Mouse (Mus musculus) heart, embryonic 13.5 days (tissue): ENCODE results near the gene Tlr5. TPM values are rescaled to one million over a fixed set of nuclear protein-coding genes. Genes with fewer than 3 reads are reported as not detected.

Experiments
- ATAC-seq: fragments of 200-750 bp; cut with Nextera tagmentation; 2 replicates; pipeline ENCODE4 v1.8.0; 2017; ENCODE audit warnings: moderate TSS enrichment; ENCODE audit not compliant: insufficient number of reproducible peaks, low FRiP score, low TSS enrichment; ENCODE audit errors: extremely low read depth
- H3K27ac ChIP-seq: fragments of 300-500 bp; sonication (generic); replicated peaks from 2 replicates; pipeline ENCODE4 v1.5.1; 2015; ENCODE audit warnings: moderate library complexity, mild to moderate bottlenecking, inconsistent platforms
- H3K27me3 ChIP-seq: fragments of 300-500 bp; sonication (generic); replicated peaks from 2 replicates; pipeline ENCODE4 v1.6.1; 2015; ENCODE audit warnings: mild to moderate bottlenecking, inconsistent platforms
- H3K36me3 ChIP-seq: fragments of 300-500 bp; sonication (generic); 2 replicates; pipeline ENCODE4 v1.6.1; 2015; ENCODE audit warnings: mild to moderate bottlenecking, inconsistent platforms
- H3K4me1 ChIP-seq: fragments of 300-500 bp; sonication (generic); 2 replicates; pipeline ENCODE4 v1.6.1; 2015; ENCODE audit warnings: inconsistent platforms
- H3K4me2 ChIP-seq: fragments of 300-500 bp; sonication (generic); 2 replicates; pipeline ENCODE4 v1.6.1; 2015; ENCODE audit warnings: inconsistent platforms, mild to moderate bottlenecking, moderate library complexity
- H3K4me3 ChIP-seq: fragments of 300-500 bp; sonication (generic); 2 replicates; pipeline ENCODE4 v1.5.1; 2015; ENCODE audit warnings: moderate library complexity, mild to moderate bottlenecking, inconsistent platforms
- H3K9ac ChIP-seq: fragments of 300-500 bp; sonication (generic); 2 replicates; pipeline ENCODE4 v1.6.1; 2015; ENCODE audit warnings: inconsistent platforms, mild to moderate bottlenecking, moderate library complexity
- H3K9me3 ChIP-seq: fragments of 300-500 bp; sonication (generic); 2 replicates; pipeline ENCODE4 v1.6.1; 2016; ENCODE audit warnings: inconsistent platforms
- WGBS: fragments of 180-500 bp; shearing (Covaris S2); methylation state at CpG from one replicate; pipeline ENCODE4 v1.1.7; 2015; ENCODE audit warnings: mixed read lengths; 5-methylcytosine and 5-hydroxymethylcytosine counted together
- polyA plus RNA-seq: library from polyadenylated mRNA; unstranded; fragments of >200 nt; fragmentation: Nextera tagmentation; extraction: Ambion mirVana; gene quantifications from 2 replicates; pipeline ENCODE4 v1.2.1, GENCODE M21; 2015

The Tlr5 gene
- polyA plus RNA-seq, 1 experiment from 2014 or later, result 3.1 TPM

GRCm38 (mm10) chr1:182968732-182969131 is 14.1 kb downstream of the Tlr5 start:
- no peak overlapping the region for H3K4me3 ChIP-seq
- no peak overlapping the region for H3K9ac ChIP-seq
- no peak overlapping the region for H3K4me2 ChIP-seq
- no peak for ATAC-seq
- no peaks in the 10 kb centered on the region for H3K27me3 ChIP-seq
- no peak overlapping the region for H3K27ac ChIP-seq
- peaks cover 24% of the 10 kb centered on the region for H3K36me3 ChIP-seq
- no peaks in the 10 kb centered on the region for H3K9me3 ChIP-seq
- whole genome bisulfite sequencing, result 71% methylated on average over 9 of the region's 9 CpGs
- no peaks in the 10 kb centered on the region for H3K4me1 ChIP-seq

GRCm38 (mm10) chr1:182972240-182972639 is 17.7 kb downstream of the Tlr5 start:
- 82% methylated on average over 6 of the region's 6 CpGs for WGBS
- Histone ChIP-seq H3K36me3 (peaks cover 52% of the 10 kb centered on the region), H3K9ac (no peak overlapping the region), H3K4me1 (no peaks in the 10 kb centered on the region), H3K27me3 (no peaks in the 10 kb centered on the region), H3K9me3 (no peaks in the 10 kb centered on the region), H3K4me3 (no peak overlapping the region), H3K27ac (no peak overlapping the region), H3K4me2 (no peak overlapping the region)
- ATAC-seq, result no peak

- Histone ChIP-seq H3K27me3 (no peaks in the 10 kb centered on the region), H3K4me3 (no peak overlapping the region), H3K36me3 (peaks cover 45% of the 10 kb centered on the region), H3K4me2 (no peak overlapping the region), H3K27ac (no peak overlapping the region), H3K9me3 (no peaks in the 10 kb centered on the region), H3K9ac (no peak overlapping the region), H3K4me1 (no peaks in the 10 kb centered on the region)
- ATAC-seq, result no peak
- WGBS, result 71% methylated on average over 14 of the region's 14 CpGs
These were observed 20.2 kb downstream of the Tlr5 start for GRCm38 (mm10) chr1:182974826-182975225.

- Histone ChIP-seq H3K27me3 (no peaks in the 10 kb centered on the region), H3K27ac (no peak overlapping the region), H3K4me3 (no peak overlapping the region), H3K9me3 (no peaks in the 10 kb centered on the region), H3K36me3 (peaks cover 8% of the 10 kb centered on the region), H3K4me1 (peaks cover 24% of the 10 kb centered on the region), H3K4me2 (no peak overlapping the region), H3K9ac (no peak overlapping the region)
- no peak for ATAC-seq
- 54% methylated on average over 6 of the region's 6 CpGs for WGBS
These were observed 26.1 kb downstream of the Tlr5 start for GRCm38 (mm10) chr1:182980702-182981101.

- H3K9ac ChIP-seq, result peak overlapping the region; percentile 75
- H3K9me3 ChIP-seq, result no peaks in the 10 kb centered on the region
- peak; percentile 84 for ATAC-seq
- no peaks in the 10 kb centered on the region for H3K27me3 ChIP-seq
- peaks cover 33% of the 10 kb centered on the region for H3K4me1 ChIP-seq
- no peaks in the 10 kb centered on the region for H3K36me3 ChIP-seq
- H3K4me3 ChIP-seq, result peak overlapping the region; percentile 39
- H3K4me2 ChIP-seq, result peak overlapping the region; percentile 69
- under 1% methylated on average over 13 of the region's 15 CpGs for WGBS
- H3K27ac ChIP-seq, result peak overlapping the region; percentile 85
These were observed 28.4 kb downstream of the Tlr5 start for GRCm38 (mm10) chr1:182982995-182983394.

- H3K9ac ChIP-seq, result peak overlapping the region; percentile 75
- WGBS, result 40% methylated on average over 14 of the region's 14 CpGs
- no peaks in the 10 kb centered on the region for H3K36me3 ChIP-seq
- peak overlapping the region; percentile 69 for H3K4me2 ChIP-seq
- peaks cover 33% of the 10 kb centered on the region for H3K4me1 ChIP-seq
- H3K9me3 ChIP-seq, result no peaks in the 10 kb centered on the region
- H3K27me3 ChIP-seq, result no peaks in the 10 kb centered on the region
- peak overlapping the region; percentile 39 for H3K4me3 ChIP-seq
- ATAC-seq, result no peak
- peak overlapping the region; percentile 85 for H3K27ac ChIP-seq
These were observed 29.0 kb downstream of the Tlr5 start for GRCm38 (mm10) chr1:182983496-182984127.

GRCm38 (mm10) chr1:182986243-182986642 is 31.7 kb downstream of the Tlr5 start:
- H3K27ac ChIP-seq, result peak overlapping the region; percentile 72
- ATAC-seq, result no peak
- no peaks in the 10 kb centered on the region for H3K27me3 ChIP-seq
- H3K4me3 ChIP-seq, result no peak overlapping the region
- H3K36me3 ChIP-seq, result no peaks in the 10 kb centered on the region
- 0 out of 2 replicates have a peak overlapping the region, but pooled peaks have one; percentile 0 for H3K9ac ChIP-seq
- no peaks in the 10 kb centered on the region for H3K9me3 ChIP-seq
- 0 out of 2 replicates have a peak overlapping the region, but pooled peaks have one; percentile 1 for H3K4me2 ChIP-seq
- 31% methylated on average over 13 of the region's 13 CpGs for WGBS
- H3K4me1 ChIP-seq, result peaks cover 29% of the 10 kb centered on the region

- 0 out of 2 replicates have a peak overlapping the region, but pooled peaks have one; percentile 0 for H3K9ac ChIP-seq
- 0 out of 2 replicates have a peak overlapping the region, but pooled peaks have one; percentile 1 for H3K4me2 ChIP-seq
- no peak for ATAC-seq
- no peaks in the 10 kb centered on the region for H3K36me3 ChIP-seq
- H3K27me3 ChIP-seq, result no peaks in the 10 kb centered on the region
- no peak overlapping the region for H3K4me3 ChIP-seq
- H3K4me1 ChIP-seq, result peaks cover 27% of the 10 kb centered on the region
- no peaks in the 10 kb centered on the region for H3K9me3 ChIP-seq
- peak overlapping the region; percentile 72 for H3K27ac ChIP-seq
- 71% methylated on average over 11 of the region's 11 CpGs for WGBS
These were observed 32.2 kb downstream of the Tlr5 start for GRCm38 (mm10) chr1:182986750-182987149.

GRCm38 (mm10) chr1:182987801-182988200 is 33.2 kb downstream of the Tlr5 start:
- Histone ChIP-seq H3K4me2 (no peak overlapping the region), H3K36me3 (no peaks in the 10 kb centered on the region), H3K27me3 (no peaks in the 10 kb centered on the region), H3K4me1 (peaks cover 23% of the 10 kb centered on the region), H3K27ac (no peak overlapping the region), H3K4me3 (no peak overlapping the region), H3K9ac (no peak overlapping the region), H3K9me3 (no peaks in the 10 kb centered on the region)
- WGBS, result 82% methylated on average over 13 of the region's 13 CpGs
- no peak for ATAC-seq

GRCm38 (mm10) chr1:182988646-182989045 is 34.1 kb downstream of the Tlr5 start:
- no peak overlapping the region for H3K27ac ChIP-seq
- H3K36me3 ChIP-seq, result no peaks in the 10 kb centered on the region
- no peak; the same call in 1 of the 2 replicates for ATAC-seq
- H3K4me3 ChIP-seq, result no peak overlapping the region
- WGBS, result 58% methylated on average over 3 of the region's 3 CpGs
- H3K9ac ChIP-seq, result no peak overlapping the region
- H3K4me1 ChIP-seq, result peaks cover 18% of the 10 kb centered on the region
- no peaks in the 10 kb centered on the region for H3K9me3 ChIP-seq
- no peaks in the 10 kb centered on the region for H3K27me3 ChIP-seq
- no peak overlapping the region for H3K4me2 ChIP-seq

GRCm38 (mm10) chr1:182990092-182990762 is 35.6 kb downstream of the Tlr5 start:
- Histone ChIP-seq H3K4me3 (no peak overlapping the region), H3K36me3 (no peaks in the 10 kb centered on the region), H3K4me2 (no peak overlapping the region), H3K27ac (no peak overlapping the region), H3K27me3 (no peaks in the 10 kb centered on the region), H3K9ac (no peak overlapping the region), H3K9me3 (no peaks in the 10 kb centered on the region), H3K4me1 (peaks cover 12% of the 10 kb centered on the region)
- 71% methylated on average over 14 of the region's 14 CpGs for WGBS
- no peak for ATAC-seq
